Mouse (Mus musculus) bone marrow macrophage, adult 2 months (primary cell): Measurements from ENCODE around the gene Cdh24.

Source experiments
- CTCF ChIP-seq: IDR thresholded peaks from 2 replicates; pipeline ENCODE4 v1.5.1; 2012; ENCODE audit warnings: low read depth, mild to moderate bottlenecking, low read length, moderate library complexity
- POLR2A ChIP-seq: IDR thresholded peaks from 2 replicates; pipeline ENCODE4 v1.6.1; 2012; ENCODE audit warnings: mild to moderate bottlenecking, low read depth, low read length, borderline replicate concordance

GRCm38 (mm10) chr14:54609962-54610361, 31.2 kb downstream of the Cdh24 start:
- TF ChIP-seq CTCF = 0 out of 2 replicates have a peak, but pooled peaks have one; percentile 31
- TF ChIP-seq POLR2A = no peak
